Mouse (Mus musculus) gastrocnemius, adult 2 months (tissue): ENCODE results near the gene Zfp980. TPM values are rescaled to one million over a fixed set of nuclear protein-coding genes. Genes with fewer than 3 reads are reported as not detected.
"Not testable (repeated sequence)": the region's sequence is repeated elsewhere in the genome, so short reads cannot be mapped to it uniquely, and the experiment has no call there.

ENCODE experiments used
- DNase-seq: peaks from one replicate; pipeline ENCODE4 v3.0.0; 2022
- H3K27ac ChIP-seq: fragments of 200-600 bp; 2 replicates; pipeline ENCODE4 v1.8.1; 2022; ENCODE audit warnings: mild to moderate bottlenecking
- H3K4me3 ChIP-seq: fragments of 200-600 bp; 2 replicates; pipeline ENCODE4 v1.8.1; 2022; ENCODE audit warnings: mild to moderate bottlenecking, moderate library complexity
- intact Hi-C: fragments of 180-260 bp; cut with DNase I; formaldehyde crosslinking; loops from one replicate; pipeline ENCODE4 v1.15.1; 2025
- long read RNA-seq, 2 experiments: library from polyadenylated mRNA; stranded (forward); transcript quantifications; one replicate each; pipeline ENCODE4 v2.0.0; 2021
- total RNA-seq, 2 experiments: library from RNA; stranded (reverse); gene quantifications; 2 replicates each; pipeline ENCODE4 v1.2.3; 2021

Zfp980 gene
- not detected for total RNA-seq
- long read RNA-seq, experiment 1, result 0 reads
- long read RNA-seq, experiment 2, result 0 reads

DNA sequence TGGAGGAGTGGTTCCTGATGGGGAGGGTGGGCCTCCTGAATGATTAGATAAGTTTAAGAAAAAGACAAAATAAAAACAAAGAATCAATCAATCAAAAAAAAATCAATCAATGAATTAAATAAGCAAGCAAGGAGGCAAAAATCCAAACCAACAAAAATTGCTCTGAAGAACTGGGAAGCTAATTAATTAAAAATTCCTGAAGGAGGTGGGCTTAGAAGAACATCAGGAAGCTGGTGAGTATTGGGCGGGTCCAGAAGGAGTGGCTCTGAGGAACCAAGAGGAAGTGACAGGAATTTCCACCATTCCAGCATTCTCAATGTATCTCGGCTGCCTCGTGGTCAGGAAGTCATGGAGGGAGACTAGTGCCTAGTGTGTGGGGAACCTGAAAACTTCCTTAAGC, at the start of gene Zfp980:
Gene Zfp980 (plus strand): TSS at position 301 of the 400 bp plus-strand sequence.
- DNase-seq, intact Hi-C loops, H3K4me3 ChIP-seq, H3K27ac ChIP-seq: not testable (repeated sequence)

DNA sequence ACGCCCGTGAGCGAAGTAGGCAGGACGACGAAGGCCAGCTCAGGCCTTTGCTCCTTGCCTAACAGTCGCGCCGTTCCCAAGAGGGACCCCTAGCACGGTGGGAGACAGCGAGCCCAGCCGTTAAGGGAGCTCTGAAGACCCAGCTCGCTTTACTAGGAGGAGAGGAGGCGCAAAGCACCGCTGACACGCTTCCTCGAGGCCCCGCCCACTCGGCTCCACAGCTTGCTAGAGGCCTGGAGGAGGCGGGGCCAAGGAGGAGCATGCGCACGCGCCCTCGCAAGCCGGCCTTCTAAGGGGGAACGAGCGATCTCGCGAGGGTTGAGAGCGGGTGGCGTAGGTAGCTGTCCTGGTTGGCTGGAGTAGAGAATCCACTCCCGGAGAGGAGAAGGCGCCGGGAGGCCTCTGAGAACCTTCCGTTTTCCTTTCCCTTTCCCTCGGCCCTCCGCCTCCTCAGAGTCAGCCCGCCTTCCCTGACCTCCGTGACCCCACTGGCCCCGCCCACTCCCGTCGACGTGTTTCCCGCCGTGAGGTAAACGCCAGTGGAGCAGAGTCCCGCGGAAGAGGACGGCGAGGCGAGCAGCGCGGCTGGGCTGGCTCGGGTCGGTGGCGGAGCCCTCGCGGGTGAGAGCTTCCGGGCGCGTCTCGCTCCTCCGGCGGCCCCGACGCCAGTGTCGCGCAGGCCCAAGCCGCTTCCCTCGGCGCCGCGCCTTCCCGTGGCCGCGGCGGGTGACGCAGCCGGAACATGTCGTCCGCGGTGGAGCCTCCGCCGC, 29.9 kb upstream of the Zfp980 start:
- peak; percentile 16 for DNase-seq
- H3K4me3 ChIP-seq, H3K27ac ChIP-seq, intact Hi-C loops: not testable (repeated sequence)

DNA sequence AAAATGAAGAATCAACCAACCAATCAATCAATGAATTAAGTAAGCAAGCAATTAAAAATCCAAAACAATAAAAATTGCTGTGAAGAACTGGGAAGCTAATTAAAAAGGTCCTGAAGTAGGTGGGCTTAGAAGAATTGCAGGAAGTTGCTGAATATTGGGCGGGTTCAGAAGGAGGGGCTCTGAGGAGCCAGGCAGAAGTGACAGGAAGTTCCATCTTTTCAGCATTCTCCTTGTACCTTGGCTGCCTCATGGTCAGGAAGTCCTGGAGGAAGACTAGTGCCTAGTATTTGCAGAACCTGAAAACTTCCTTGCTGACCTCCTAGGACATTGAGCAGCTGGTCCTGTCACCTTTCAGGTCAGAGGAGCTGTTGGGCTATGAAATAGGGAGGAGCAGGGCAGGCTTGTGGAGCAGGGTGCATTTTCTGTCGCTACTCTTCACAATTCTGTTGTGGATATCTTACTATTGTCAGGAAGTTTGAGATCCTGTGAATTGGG, 3.8 kb downstream of the Zfp980 start:
- H3K27ac ChIP-seq, H3K4me3 ChIP-seq, DNase-seq, intact Hi-C loops: not testable (repeated sequence)

DNA sequence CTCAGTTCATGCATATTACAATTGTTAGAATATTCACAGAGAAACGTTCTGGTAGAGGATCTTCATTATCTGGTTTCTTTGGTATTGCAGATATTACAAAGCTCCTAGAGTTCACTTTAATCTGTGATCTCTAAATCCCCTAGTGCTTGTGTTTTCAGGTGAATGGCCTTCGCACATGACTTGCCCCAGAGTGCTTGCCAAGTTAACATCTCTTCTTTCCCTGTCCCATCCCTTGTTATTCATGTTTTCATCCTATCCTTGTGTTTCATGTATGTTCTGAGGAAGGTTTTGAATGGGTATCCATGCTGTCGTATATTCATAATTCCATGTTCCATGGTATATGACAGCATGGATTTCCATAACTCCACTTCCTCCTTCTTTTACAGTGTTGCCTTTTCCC, 9.7 kb downstream of the Zfp980 start:
- intact Hi-C loops, result not testable (repeated sequence)

DNA sequence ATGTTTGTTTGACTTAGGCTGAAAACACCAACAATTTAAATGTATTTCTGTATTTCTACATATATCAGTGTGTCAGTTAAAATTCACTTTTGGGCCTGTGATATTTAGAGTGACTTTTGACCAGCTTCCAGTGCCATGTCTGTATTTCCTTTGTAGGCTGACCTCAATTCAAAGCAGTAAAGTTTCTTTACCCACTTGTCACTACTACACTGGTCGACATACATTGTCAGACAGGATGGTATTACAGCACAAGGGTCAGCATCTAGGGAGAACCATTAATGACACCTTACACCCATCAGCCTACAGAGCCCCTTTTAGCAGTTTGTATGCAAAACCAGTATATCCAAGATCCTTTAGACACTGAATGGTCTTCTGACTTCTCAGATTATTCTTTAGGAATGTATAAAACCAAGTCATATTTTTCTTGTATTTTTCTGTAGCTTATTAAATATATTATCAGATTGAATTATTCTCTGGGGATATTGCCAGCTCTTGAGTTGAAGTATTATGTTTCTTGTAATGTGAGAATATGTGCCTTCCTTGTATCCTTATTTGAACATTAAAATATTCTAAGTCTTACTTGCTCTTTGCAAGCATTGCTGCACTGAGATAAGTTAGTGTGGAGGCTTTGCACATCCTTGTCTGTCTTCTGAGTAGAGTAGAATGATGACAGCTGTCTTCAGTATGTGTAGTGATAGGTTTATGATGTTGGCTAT, 10.3 kb downstream of the Zfp980 start:
- intact Hi-C loops, result not testable (repeated sequence)

More for the DNA sequence above, 9.7 kb downstream of the Zfp980 start:
- not testable (repeated sequence) for H3K4me3 ChIP-seq, DNase-seq, H3K27ac ChIP-seq

DNA sequence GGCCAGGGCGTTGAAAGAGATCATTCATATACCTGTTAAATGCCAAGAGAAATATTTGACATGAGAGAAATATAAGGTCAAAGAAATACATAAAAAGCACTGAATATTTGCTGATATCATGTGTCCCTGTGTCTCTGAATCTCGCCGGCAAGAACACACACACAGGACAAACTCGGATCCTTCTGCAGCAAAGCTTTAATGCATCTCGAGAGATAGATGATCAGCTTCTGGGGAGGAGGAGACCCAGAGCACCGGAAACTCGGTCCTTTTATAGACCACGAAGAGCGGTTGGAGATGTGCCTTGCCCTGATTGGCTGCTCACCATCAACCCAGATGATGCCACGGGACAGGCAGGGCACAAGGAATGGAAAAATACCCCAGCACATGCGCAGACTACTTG, 11.5 kb downstream of the Zfp980 start:
- intact Hi-C loops, DNase-seq, H3K27ac ChIP-seq, H3K4me3 ChIP-seq: not testable (repeated sequence)

More for the DNA sequence above, 10.3 kb downstream of the Zfp980 start:
- not testable (repeated sequence) for H3K4me3 ChIP-seq, DNase-seq, H3K27ac ChIP-seq

- DNase-seq, H3K4me3 ChIP-seq, intact Hi-C loops, H3K27ac ChIP-seq: not testable (repeated sequence)
These were observed 12.7 kb downstream of the Zfp980 start for GRCm38 (mm10) chr4:145683024-145683766.

GRCm38 (mm10) chr4:145686061-145686460, 15.6 kb downstream of the Zfp980 start:
- H3K27ac ChIP-seq, intact Hi-C loops, H3K4me3 ChIP-seq, DNase-seq: not testable (repeated sequence)

DNA sequence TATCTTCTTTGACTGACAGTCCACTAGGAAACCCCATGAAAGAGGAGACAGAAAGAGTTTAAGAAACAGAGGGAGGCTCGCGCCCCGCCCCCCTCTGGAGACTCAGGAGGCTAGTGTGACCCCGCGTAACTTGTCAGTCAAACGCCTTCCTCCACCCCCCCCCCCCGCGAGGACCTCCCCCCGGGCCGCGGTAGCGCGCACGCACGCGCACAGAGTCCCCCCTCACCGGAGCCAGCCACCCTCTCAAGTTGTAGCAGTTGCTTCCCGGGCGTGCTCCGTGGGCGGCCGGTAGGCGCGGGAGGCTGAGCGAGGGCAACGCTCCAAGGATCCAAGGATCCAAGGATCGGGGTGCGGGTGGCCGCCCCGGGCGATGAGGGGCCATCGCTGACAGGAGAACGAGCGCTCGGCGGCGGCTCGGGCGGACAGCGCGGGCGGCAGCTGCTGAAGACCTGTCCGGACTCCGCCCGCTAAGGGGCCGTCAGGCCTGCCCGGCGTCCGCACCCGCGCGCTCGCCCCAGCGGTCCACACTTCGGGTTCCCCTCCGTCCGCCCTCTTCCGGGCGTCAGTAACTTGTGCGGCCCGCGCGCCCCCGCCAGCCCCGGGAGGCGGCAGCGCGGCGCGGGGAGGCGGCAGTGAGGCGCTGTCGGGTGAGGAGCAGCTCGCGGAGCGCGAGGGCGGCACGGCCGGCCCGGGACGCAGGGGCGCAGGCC, 74.6 kb downstream of the Zfp980 start:
- H3K27ac ChIP-seq, intact Hi-C loops: not testable (repeated sequence)
- peak; percentile 11 for DNase-seq
- peak overlapping the region; percentile 43; the same call in 1 of the 2 replicates for H3K4me3 ChIP-seq

GRCm38 (mm10) chr4:145745645-145745991, 75.1 kb downstream of the Zfp980 start:
- intact Hi-C loops, DNase-seq, H3K4me3 ChIP-seq, H3K27ac ChIP-seq: not testable (repeated sequence)

Other genes with a start within 250 kb of the Zfp980 start
- gene Zfp990, start 159.9 kb upstream of the Zfp980 start, total RNA-seq, result under 1 TPM in 1 of 2 experiments, not detected in 1; 0.08 TPM
- under 1 TPM; 0.10 to 0.31 TPM for gene Gm13212, start 85.5 kb upstream of the Zfp980 start, total RNA-seq
- not detected for gene Zfp986, start 198.1 kb downstream of the Zfp980 start, total RNA-seq